Mouse (Mus musculus) lung, postnatal 0 days (tissue): ENCODE data around the gene Adora3. TPM values are rescaled to one million over a fixed set of nuclear protein-coding genes. Genes with fewer than 3 reads are reported as not detected.

Experiments
- ATAC-seq: fragments of 200-750 bp; cut with Nextera tagmentation; 2 replicates; pipeline ENCODE4 v1.8.0; 2017; ENCODE audit warnings: moderate library complexity
- DNase-seq: peaks from one replicate; pipeline ENCODE4 v3.0.0-alpha.2; 2016; ENCODE audit warnings: low spot score
- H3K27ac ChIP-seq: fragments of 300-500 bp; sonication (generic); 2 replicates; pipeline ENCODE4 v1.5.1; 2014; ENCODE audit warnings: antibody characterized with exemption, mild to moderate bottlenecking, low read length, mixed read lengths
- H3K27me3 ChIP-seq: fragments of 300-500 bp; sonication (generic); replicated peaks from 2 replicates; pipeline ENCODE4 v1.6.1; 2014; ENCODE audit warnings: low read length, mixed read lengths; ENCODE audit not compliant: insufficient read depth
- H3K36me3 ChIP-seq: fragments of 300-500 bp; sonication (generic); 2 replicates; pipeline ENCODE4 v1.6.1; 2014; ENCODE audit warnings: low read length, mixed read lengths; ENCODE audit not compliant: insufficient read depth
- H3K4me1 ChIP-seq: fragments of 300-500 bp; sonication (generic); 2 replicates; pipeline ENCODE4 v1.6.1; 2014; ENCODE audit warnings: antibody characterized with exemption, low read depth, low read length, mixed read lengths; ENCODE audit not compliant: insufficient read depth
- H3K4me2 ChIP-seq: fragments of 300-500 bp; sonication (generic); replicated peaks from 2 replicates; pipeline ENCODE4 v1.6.1; 2014; ENCODE audit warnings: low read depth, mild to moderate bottlenecking, low read length, moderate library complexity, mixed read lengths
- H3K4me3 ChIP-seq: fragments of 300-500 bp; sonication (generic); 2 replicates; pipeline ENCODE4 v1.5.1; 2014; ENCODE audit warnings: low read depth, low read length
- H3K9ac ChIP-seq: fragments of 300-500 bp; sonication (generic); replicated peaks from 2 replicates; pipeline ENCODE4 v1.6.1; 2014; ENCODE audit warnings: low read depth, mild to moderate bottlenecking
- H3K9me3 ChIP-seq: fragments of 300-500 bp; sonication (generic); 2 replicates; pipeline ENCODE4 v1.6.1; 2016; ENCODE audit warnings: low read length, mixed read lengths
- CTCF ChIP-seq: IDR thresholded peaks from 2 replicates; pipeline ENCODE4 v1.5.1; 2016; ENCODE audit warnings: antibody characterized with exemption, mild to moderate bottlenecking
- EP300 ChIP-seq: IDR thresholded peaks from 2 replicates; pipeline ENCODE4 v1.6.1; 2016; ENCODE audit warnings: antibody characterized with exemption, mild to moderate bottlenecking, control low read depth
- WGBS: fragments of 180-500 bp; shearing (Covaris S2); extraction: QIAGEN DNeasy Blood & Tissue Kit; methylation state at CpG from one replicate; pipeline ENCODE4 v1.1.7; 2014; 5-methylcytosine and 5-hydroxymethylcytosine counted together
- polyA plus RNA-seq: library from polyadenylated mRNA; unstranded; fragments of >200 nt; fragmentation: Nextera tagmentation; extraction: Ambion mirVana; gene quantifications from 2 replicates; pipeline ENCODE4 v1.2.1, GENCODE M21; 2015

The Adora3 gene
- polyA plus RNA-seq, result 0.82 and 0.89 TPM in 2 replicates

- WGBS, result 88% methylated on average over 3 of the region's 3 CpGs
- Histone ChIP-seq H3K27me3 (no peaks in the 10 kb centered on the region), H3K4me1 (peaks cover 7% of the 10 kb centered on the region; the same call in 1 of the 2 replicates), H3K9ac (no peak within 1 kb of the TSS), H3K4me3 (no peak within 1 kb of the TSS), H3K36me3 (no peaks in the 10 kb centered on the region), H3K9me3 (no peaks in the 10 kb centered on the region), H3K4me2 (no peak within 1 kb of the TSS), H3K27ac (no peak within 1 kb of the TSS)
- TF ChIP-seq EP300 (no peak), CTCF (no peak)
- no peak for DNase-seq
- ATAC-seq, result no peak
These were observed at the start of gene Adora3, which contains the start of gene Tmigd3 for GRCm38 (mm10) chr3:105870558-105870957. Gene Adora3 (plus strand): TSS chr3:105870858. Gene Tmigd3 (plus strand): TSS chr3:105870903.

GRCm38 (mm10) chr3:105821504-105821903 lies 49.2 kb upstream of the Adora3 start:
- DNase-seq, result no peak
- Histone ChIP-seq H3K4me1 (peaks cover 12% of the 10 kb centered on the region; the same call in 1 of the 2 replicates), H3K36me3 (no peaks in the 10 kb centered on the region), H3K27me3 (no peaks in the 10 kb centered on the region), H3K9ac (no peak overlapping the region), H3K4me2 (no peak overlapping the region), H3K27ac (no peak overlapping the region), H3K9me3 (no peaks in the 10 kb centered on the region), H3K4me3 (no peak overlapping the region)
- no peak for ATAC-seq
- WGBS, result 80% methylated on average over 3 of the region's 3 CpGs
- TF ChIP-seq EP300, result no peak
- TF ChIP-seq CTCF, result no peak

DNA sequence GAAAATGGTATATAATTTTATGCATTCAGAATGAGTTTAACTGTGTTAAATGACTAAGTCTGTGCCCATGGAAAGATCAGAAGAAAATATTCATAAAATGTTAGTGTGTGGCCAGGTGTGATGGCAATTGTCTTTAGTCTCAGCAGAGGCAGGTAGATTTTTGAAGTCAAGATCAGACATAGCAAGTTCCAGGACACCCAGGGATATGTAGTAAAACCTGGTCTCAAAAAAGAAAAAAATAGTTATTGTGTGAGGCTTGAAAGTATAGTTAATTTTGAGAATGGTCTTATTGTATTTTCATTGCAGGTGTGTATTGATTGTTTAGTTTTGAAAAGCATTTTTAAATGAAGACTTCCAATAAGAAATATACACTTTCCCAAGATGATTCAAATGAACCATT lies 47.0 kb upstream of the Adora3 start:
- Histone ChIP-seq H3K27me3 (no peaks in the 10 kb centered on the region), H3K9ac (no peak overlapping the region), H3K27ac (no peak overlapping the region), H3K4me1 (peaks cover 12% of the 10 kb centered on the region; the same call in 1 of the 2 replicates), H3K36me3 (no peaks in the 10 kb centered on the region), H3K4me2 (no peak overlapping the region), H3K4me3 (no peak overlapping the region), H3K9me3 (no peaks in the 10 kb centered on the region)
- DNase-seq (no peak), ATAC-seq (no peak)
- no peak for TF ChIP-seq EP300
- no peak for TF ChIP-seq CTCF

GRCm38 (mm10) chr3:105824103-105824502 lies 46.6 kb upstream of the Adora3 start:
- no peak for ATAC-seq

DNA sequence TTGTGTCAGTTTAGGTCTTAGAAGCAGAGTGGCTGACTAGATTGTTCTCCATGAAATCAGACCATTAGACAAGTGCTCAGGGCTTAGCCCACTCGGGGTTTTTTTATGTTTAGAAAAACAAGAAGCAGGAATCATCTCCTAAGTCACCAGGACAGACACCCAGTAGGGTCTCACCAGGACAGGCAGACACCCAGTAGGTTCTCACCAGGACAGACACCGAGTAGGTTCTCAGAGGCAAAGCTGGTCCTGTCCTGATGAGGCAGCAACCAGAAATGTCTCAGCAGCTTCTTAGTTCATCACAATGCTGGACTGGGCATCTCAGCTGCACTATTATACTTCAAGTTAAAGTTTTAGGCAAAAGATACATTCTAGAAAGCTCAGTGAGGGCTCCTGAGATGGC lies 46.0 kb upstream of the Adora3 start:
- peaks cover 12% of the 10 kb centered on the region; the same call in 1 of the 2 replicates for H3K4me1 ChIP-seq
- 54% methylated on average over 2 of the region's 2 CpGs for WGBS
- no peak overlapping the region for H3K4me2 ChIP-seq
- no peak for DNase-seq
- H3K4me3 ChIP-seq, result no peak overlapping the region
- H3K9ac ChIP-seq, result no peak overlapping the region
- no peak for ATAC-seq
- H3K36me3 ChIP-seq, result no peaks in the 10 kb centered on the region
- no peak overlapping the region for H3K27ac ChIP-seq
- TF ChIP-seq EP300 (no peak), CTCF (no peak)
- H3K27me3 ChIP-seq, result no peaks in the 10 kb centered on the region
- no peaks in the 10 kb centered on the region for H3K9me3 ChIP-seq

More at GRCm38 (mm10) chr3:105824103-105824502, 46.6 kb upstream of the Adora3 start:
- Histone ChIP-seq H3K4me2 (no peak overlapping the region), H3K27ac (no peak overlapping the region), H3K4me3 (no peak overlapping the region), H3K4me1 (peaks cover 12% of the 10 kb centered on the region; the same call in 1 of the 2 replicates), H3K27me3 (no peaks in the 10 kb centered on the region), H3K9ac (no peak overlapping the region), H3K36me3 (no peaks in the 10 kb centered on the region), H3K9me3 (no peaks in the 10 kb centered on the region)
- no peak for DNase-seq
- no peak for TF ChIP-seq CTCF
- TF ChIP-seq EP300, result no peak
- 45% methylated on average over 5 of the region's 5 CpGs for WGBS

GRCm38 (mm10) chr3:105825501-105826161 lies 45.0 kb upstream of the Adora3 start:
- Histone ChIP-seq H3K4me2 (no peak overlapping the region), H3K9me3 (no peaks in the 10 kb centered on the region), H3K9ac (no peak overlapping the region), H3K36me3 (no peaks in the 10 kb centered on the region), H3K27ac (peak overlapping the region; percentile 59), H3K4me1 (peaks cover 8% of the 10 kb centered on the region; the same call in 1 of the 2 replicates), H3K4me3 (no peak overlapping the region), H3K27me3 (no peaks in the 10 kb centered on the region)
- TF ChIP-seq CTCF, result no peak
- peak; percentile 87 for TF ChIP-seq EP300
- DNase-seq, result peak; percentile 87
- ATAC-seq, result peak; percentile 93
- 27% methylated on average over 7 of the region's 7 CpGs for WGBS
